15 mouse cellular contexts compared by ENCODE assay signal in genomic region chr7:145173563-145173962, GRCm38 (mm10). TPM values are rescaled to one million over a fixed set of nuclear protein-coding genes. Genes with fewer than 3 reads are reported as not detected.
DNase-seq lines count a peak whose midpoint lies in the region; ATAC-seq lines count a peak whose summit lies in the region.
"Had no signal": no experiment of that assay in that cellular context is flagged by ENCODE, and none has a peak within 500 bp of the region (broad histone marks: within the 10 kb centered on the region; RNA-seq: fewer than 3 reads in every experiment).

No protein-coding gene starts in this region.

- no peak overlapping the region for H3K4me3 ChIP-seq in lung, embryonic 16.5 days (ENCODE audit: low read length)
- no peak overlapping the region for H3K4me3 ChIP-seq in midbrain, embryonic 11.5 days (ENCODE audit: low read depth, low read length)
- no peak overlapping the region for H3K4me3 ChIP-seq in intestine, embryonic 16.5 days (ENCODE audit: low read length)
- H3K4me3 ChIP-seq: embryonic facial prominence, embryonic 15.5 days; gastrocnemius, adult 2 months; heart, embryonic 10.5 days; layer of hippocampus, adult 2 months; liver, embryonic 15.5 days had no signal

- H3K4me2 ChIP-seq in lung, embryonic 16.5 days (ENCODE audit: low read depth, low read length), result no peak overlapping the region
- H3K4me2 ChIP-seq in midbrain, embryonic 11.5 days, result no peak overlapping the region; the same call in 1 of the 2 replicates
- H3K4me2 ChIP-seq in intestine, embryonic 16.5 days (ENCODE audit: low read depth, low read length), result no peak overlapping the region
- H3K4me2 ChIP-seq: embryonic facial prominence, embryonic 15.5 days; liver, embryonic 15.5 days had no signal

- H3K27me3 ChIP-seq in lung, embryonic 16.5 days (ENCODE audit: control insufficient read depth, insufficient read depth, low read depth, low read length), result no peaks in the 10 kb centered on the region
- H3K27me3 ChIP-seq in midbrain, embryonic 11.5 days (ENCODE audit: control insufficient read depth, insufficient read depth, low read length), result no peaks in the 10 kb centered on the region
- H3K27me3 ChIP-seq in intestine, embryonic 16.5 days (replicated peaks; ENCODE audit: control insufficient read depth, insufficient read depth, low read length), result no peaks in the 10 kb centered on the region

- no peak overlapping the region for H3K27ac ChIP-seq in lung, embryonic 16.5 days (ENCODE audit: low read length)
- peak overlapping the region; percentile 4 for H3K27ac ChIP-seq in midbrain, embryonic 11.5 days (ENCODE audit: low read depth, low read length)
- no peak overlapping the region for H3K27ac ChIP-seq in intestine, embryonic 16.5 days (ENCODE audit: low read length)
- H3K27ac ChIP-seq: embryonic facial prominence, embryonic 15.5 days; gastrocnemius, adult 2 months; layer of hippocampus, adult 2 months; liver, embryonic 15.5 days had no signal

- no peaks in the 10 kb centered on the region for H3K9me3 ChIP-seq in lung, embryonic 16.5 days (ENCODE audit: control insufficient read depth, low read length)
- no peaks in the 10 kb centered on the region for H3K9me3 ChIP-seq in midbrain, embryonic 11.5 days (ENCODE audit: control insufficient read depth, low read length)
- no peaks in the 10 kb centered on the region for H3K9me3 ChIP-seq in intestine, embryonic 16.5 days (ENCODE audit: control insufficient read depth, low read length)
- H3K9me3 ChIP-seq: embryonic facial prominence, embryonic 15.5 days; heart, embryonic 10.5 days; liver, embryonic 15.5 days had no signal

- peak; percentile 41; the same call in 1 of the 2 replicates for ATAC-seq in lung, embryonic 16.5 days (ENCODE audit: low read depth)
- peak; percentile 53 for ATAC-seq in midbrain, embryonic 11.5 days (ENCODE audit: low FRiP score)
- ATAC-seq in intestine, embryonic 16.5 days, result no peak

- no peaks in the 10 kb centered on the region; the same call in 1 of the 2 replicates for H3K4me1 ChIP-seq in lung, embryonic 16.5 days (replicated peaks; ENCODE audit: control insufficient read depth, insufficient read depth, low read length)
- peaks cover 27% of the 10 kb centered on the region for H3K4me1 ChIP-seq in midbrain, embryonic 11.5 days (ENCODE audit: control insufficient read depth, insufficient read depth, low read length)
- H3K4me1 ChIP-seq in intestine, embryonic 16.5 days (ENCODE audit: control insufficient read depth, insufficient read depth, low read length), result no peaks in the 10 kb centered on the region
- H3K4me1 ChIP-seq: liver, embryonic 15.5 days had no signal

- H3K36me3 ChIP-seq in lung, embryonic 16.5 days (ENCODE audit: control insufficient read depth, insufficient read depth, low read length), result no peaks in the 10 kb centered on the region
- no peaks in the 10 kb centered on the region for H3K36me3 ChIP-seq in midbrain, embryonic 11.5 days (ENCODE audit: control insufficient read depth, insufficient read depth, low read length)
- H3K36me3 ChIP-seq in intestine, embryonic 16.5 days (ENCODE audit: control insufficient read depth, insufficient read depth, low read length), result no peaks in the 10 kb centered on the region
- H3K36me3 ChIP-seq: embryonic facial prominence, embryonic 15.5 days; heart, embryonic 10.5 days; liver, embryonic 15.5 days had no signal

- 43% methylated on average over 15 of the region's 15 CpGs for WGBS in lung, embryonic 16.5 days
- 51% methylated on average over 15 of the region's 15 CpGs for whole genome bisulfite sequencing in midbrain, embryonic 11.5 days
- WGBS in intestine, embryonic 16.5 days, result 70% methylated on average over 15 of the region's 15 CpGs

- peak; percentile 90 to 93 for DNase-seq in cerebellum, postnatal 10 days
- DNase-seq in cerebellum, adult 18-20 months, result no peak
- no peak for DNase-seq in lung, postnatal 4 days
- peak; percentile 91 for DNase-seq in midbrain, embryonic 11.5 days (ENCODE audit: low spot score, missing footprints)
- DNase-seq in retina, postnatal 1 day, result peak; percentile 92
- DNase-seq in right cerebral cortex, adult 18-20 months, result no peak
- DNase-seq: cerebellum, adult 9-10 months; gastrocnemius, adult 2 months; thymus, adult 2 months had no signal

- H3K9ac ChIP-seq in lung, embryonic 16.5 days (ENCODE audit: low read length), result no peak overlapping the region
- peak overlapping the region; percentile 17 for H3K9ac ChIP-seq in midbrain, embryonic 11.5 days (ENCODE audit: low read length)
- no peak overlapping the region for H3K9ac ChIP-seq in intestine, embryonic 16.5 days (ENCODE audit: low read depth, low read length)
- H3K9ac ChIP-seq: embryonic facial prominence, embryonic 15.5 days; liver, embryonic 15.5 days had no signal

RNA-seq across cellular contexts. Expression of gene 1810010D01Rik, which starts 34.4 kb away (rescaled TPM):
- 0.43 TPM in 1 of 2 replicates, not detected in the other for polyA plus RNA-seq in lung, embryonic 16.5 days (2015; fragmentation: Nextera tagmentation; extraction: Ambion mirVana)
- 0.49 TPM in 1 of 2 replicates, not detected in the other for polyA plus RNA-seq in midbrain, embryonic 11.5 days (2014; fragmentation: Nextera tagmentation; extraction: Ambion mirVana)
- 0.54 and 0.65 TPM in 2 replicates for polyA plus RNA-seq in intestine, embryonic 16.5 days (2015; fragmentation: Nextera tagmentation; extraction: Ambion mirVana)

Comparison
In these comparisons a context has a peak if more than half of its experiments do, and no peak if none do; other contexts are left out.
1. DNase-seq: peak in cerebellum, postnatal 10 days (2 of 2), midbrain, embryonic 11.5 days (single experiment) and retina, postnatal 1 day (single experiment); none in cerebellum, adult 18-20 months (0 of 2), lung, postnatal 4 days (0 of 2) and right cerebral cortex, adult 18-20 months (single experiment).